Comparison of ENCODE assay signal across 8 mouse cellular contexts in the genomic region with DNA sequence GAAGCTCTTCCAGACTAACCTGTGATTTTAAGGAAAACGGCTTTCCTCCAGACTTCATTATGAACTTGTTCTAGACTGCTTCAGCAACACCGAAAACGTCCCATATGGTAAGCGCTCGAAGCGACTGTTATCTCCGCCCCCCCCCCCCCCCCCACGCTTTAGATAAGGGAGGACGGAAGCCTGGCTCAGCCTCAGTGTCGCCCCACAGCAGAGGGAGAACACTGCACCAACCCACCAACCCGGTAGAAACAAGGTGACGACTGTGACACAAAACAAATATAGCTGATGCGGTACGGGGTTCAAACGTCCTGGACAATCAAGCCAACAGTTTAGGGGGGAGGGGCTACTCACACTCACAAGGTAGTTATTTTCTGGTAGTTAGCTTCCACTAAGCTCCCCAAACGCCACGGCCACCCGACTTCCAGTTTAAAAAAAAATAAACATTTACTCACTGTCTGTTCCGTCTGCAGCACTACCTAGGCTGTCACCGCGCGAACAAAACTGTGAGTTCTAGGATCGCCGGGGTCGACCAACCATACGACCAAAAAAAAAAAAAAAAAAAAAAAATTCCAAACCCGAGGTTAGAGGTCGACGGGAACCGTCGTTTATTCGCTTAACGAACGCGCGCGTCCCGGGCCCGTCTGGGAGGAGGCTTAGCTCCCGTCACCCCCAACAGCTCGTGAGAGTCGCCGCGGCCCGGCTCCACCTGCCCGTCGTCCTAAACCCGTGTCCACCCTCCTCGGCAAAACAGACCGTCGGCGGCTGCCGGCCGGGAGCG. TPM values are rescaled to one million over a fixed set of nuclear protein-coding genes. Genes with fewer than 3 reads are reported as not detected.
A peak's percentile ranks its signal among the peaks of the same experiment; 100 is the strongest.
DNase-seq lines count a peak whose midpoint lies in the region; ATAC-seq lines count a peak whose summit lies in the region.

No protein-coding gene starts in this region.

- H3K36me3 ChIP-seq in forebrain, embryonic 10.5 days (replicated peaks), result peaks cover 49% of the 10 kb centered on the region
- peaks cover 18% of the 10 kb centered on the region for H3K36me3 ChIP-seq in hindbrain, embryonic 14.5 days (replicated peaks; ENCODE audit: control insufficient read depth, insufficient read depth)
- peaks cover 35% of the 10 kb centered on the region for H3K36me3 ChIP-seq in limb, embryonic 12.5 days
- H3K36me3 ChIP-seq in midbrain, embryonic 12.5 days, result peaks cover 25% of the 10 kb centered on the region; the same call in 1 of the 2 replicates

- peak overlapping the region; percentile 95 for H3K27ac ChIP-seq in forebrain, embryonic 10.5 days
- peak overlapping the region; percentile 60 for H3K27ac ChIP-seq in hindbrain, embryonic 14.5 days
- peak overlapping the region; percentile 93 for H3K27ac ChIP-seq in limb, embryonic 12.5 days
- H3K27ac ChIP-seq in midbrain, embryonic 12.5 days (replicated peaks), result peak overlapping the region; percentile 92

- H3K4me2 ChIP-seq in hindbrain, embryonic 14.5 days (replicated peaks), result peak overlapping the region; percentile 77
- H3K4me2 ChIP-seq in limb, embryonic 12.5 days, result peak overlapping the region; percentile 73
- H3K4me2 ChIP-seq in midbrain, embryonic 12.5 days (replicated peaks), result peak overlapping the region; percentile 64

- intact Hi-C loops in heart, postnatal 25 days (cut with DNase I), result loop anchor here (1.0 to 5.0 kb wide), 3 partner anchors 17 to 274 kb away; partner anchors contain the start of genes Bivm, Ercc5, Kdelc1 and Uxs1

- H3K9me3 ChIP-seq in forebrain, embryonic 10.5 days, result 0 out of 2 replicates have a peak, but pooled peaks cover 6% of the 10 kb centered on the region
- no peaks in the 10 kb centered on the region for H3K9me3 ChIP-seq in hindbrain, embryonic 14.5 days (ENCODE audit: control insufficient read depth, low read length)
- 0 out of 2 replicates have a peak, but pooled peaks cover 3% of the 10 kb centered on the region for H3K9me3 ChIP-seq in limb, embryonic 12.5 days
- H3K9me3 ChIP-seq in midbrain, embryonic 12.5 days, result no peaks in the 10 kb centered on the region

- under 1% methylated on average over 54 of the region's 55 CpGs for WGBS in forebrain, embryonic 10.5 days
- under 1% methylated on average over 55 of the region's 55 CpGs for WGBS in hindbrain, embryonic 14.5 days
- WGBS in limb, embryonic 12.5 days, result 1% methylated on average over 55 of the region's 55 CpGs
- under 1% methylated on average over 48 of the region's 55 CpGs for WGBS in midbrain, embryonic 12.5 days

- peak overlapping the region; percentile 68 for H3K9ac ChIP-seq in hindbrain, embryonic 14.5 days
- H3K9ac ChIP-seq in limb, embryonic 12.5 days (replicated peaks), result peak overlapping the region; percentile 82
- H3K9ac ChIP-seq in midbrain, embryonic 12.5 days (replicated peaks), result peak overlapping the region; percentile 71

- no peaks in the 10 kb centered on the region for H3K27me3 ChIP-seq in forebrain, embryonic 10.5 days (ENCODE audit: poor library complexity, severe bottlenecking)
- no peaks in the 10 kb centered on the region for H3K27me3 ChIP-seq in hindbrain, embryonic 14.5 days (ENCODE audit: control insufficient read depth, insufficient read depth, low read length)
- no peaks in the 10 kb centered on the region for H3K27me3 ChIP-seq in limb, embryonic 12.5 days
- no peaks in the 10 kb centered on the region for H3K27me3 ChIP-seq in midbrain, embryonic 12.5 days

- DNase-seq in heart, adult 11 months, result peak; percentile 93
- no peak for DNase-seq in heart, postnatal 25 days (ENCODE audit: low spot score)
- peak; percentile 33 for DNase-seq in c-Kit-positive CD71-negative TER-119-negative erythroid progenitor cells, embryonic 14.5 days (ENCODE audit: low read depth)
- peak; percentile 51 for DNase-seq in forebrain, embryonic 10.5 days (ENCODE audit: extremely low spot score, low spot score)
- DNase-seq in hindbrain, embryonic 14.5 days (ENCODE audit: low spot score), result peak; percentile 36
- DNase-seq in spleen, postnatal 4 days (ENCODE audit: low spot score in 2 of 2), result peak; percentile 46 to 71

- peaks cover 18% of the 10 kb centered on the region for H3K4me1 ChIP-seq in forebrain, embryonic 10.5 days
- H3K4me1 ChIP-seq in hindbrain, embryonic 14.5 days (replicated peaks; ENCODE audit: control insufficient read depth, insufficient read depth, low read length), result peaks cover 8% of the 10 kb centered on the region
- peaks cover 11% of the 10 kb centered on the region for H3K4me1 ChIP-seq in limb, embryonic 12.5 days (replicated peaks)
- peaks cover 9% of the 10 kb centered on the region for H3K4me1 ChIP-seq in midbrain, embryonic 12.5 days

- H3K4me3 ChIP-seq in forebrain, embryonic 10.5 days, result peak overlapping the region; percentile 81
- H3K4me3 ChIP-seq in hindbrain, embryonic 14.5 days (replicated peaks; ENCODE audit: low read length), result peak overlapping the region; percentile 86
- H3K4me3 ChIP-seq in limb, embryonic 12.5 days (replicated peaks), result peak overlapping the region; percentile 79
- peak overlapping the region; percentile 80 for H3K4me3 ChIP-seq in midbrain, embryonic 12.5 days

- peak; percentile 78 for ATAC-seq in hindbrain, embryonic 14.5 days (ENCODE audit: low FRiP score)
- ATAC-seq in limb, embryonic 12.5 days (ENCODE audit: insufficient number of reproducible peaks, insufficient read depth, low FRiP score, low TSS enrichment, low read depth), result peak; percentile 86
- peak; percentile 88 for ATAC-seq in midbrain, embryonic 12.5 days (ENCODE audit: low FRiP score, low read depth)

RNA-seq across cellular contexts. Expression of gene Tex30, which starts 0.6 kb away (rescaled TPM):
- 1 to 10 TPM; 5.3 to 8.0 TPM for total RNA-seq in heart, postnatal 25 days (2021)
- polyA plus RNA-seq in forebrain, embryonic 10.5 days (2016; fragmentation: Nextera tagmentation; extraction: Ambion mirVana), result 115 and 124 TPM in 2 replicates
- 42.7 and 43.0 TPM in 2 replicates for polyA plus RNA-seq in hindbrain, embryonic 14.5 days (2014; fragmentation: Nextera tagmentation; extraction: Ambion mirVana)
- polyA plus RNA-seq in limb, embryonic 12.5 days (2016; fragmentation: Nextera tagmentation; extraction: Ambion mirVana), result 87.0 and 89.6 TPM in 2 replicates
- polyA plus RNA-seq in midbrain, embryonic 12.5 days (2016; fragmentation: Nextera tagmentation; extraction: Ambion mirVana), result 85.2 and 85.7 TPM in 2 replicates

RNA-seq across cellular contexts. Expression of gene Kdelc1, which starts 17.0 kb away (rescaled TPM):
- 10 to 100 TPM; 23.0 to 24.9 TPM for total RNA-seq in heart, postnatal 25 days (2021)
- 69.3 and 70.1 TPM in 2 replicates for polyA plus RNA-seq in forebrain, embryonic 10.5 days (2016; fragmentation: Nextera tagmentation; extraction: Ambion mirVana)
- 26.0 and 30.2 TPM in 2 replicates for polyA plus RNA-seq in hindbrain, embryonic 14.5 days (2014; fragmentation: Nextera tagmentation; extraction: Ambion mirVana)
- 77.7 and 80.1 TPM in 2 replicates for polyA plus RNA-seq in limb, embryonic 12.5 days (2016; fragmentation: Nextera tagmentation; extraction: Ambion mirVana)
- polyA plus RNA-seq in midbrain, embryonic 12.5 days (2016; fragmentation: Nextera tagmentation; extraction: Ambion mirVana), result 46.9 and 50.2 TPM in 2 replicates

RNA-seq across cellular contexts. Expression of gene Bivm, which starts 17.1 kb away (rescaled TPM):
- 10 to 100 TPM in 1 of 2 experiments, 1 to 10 TPM in 1; 10.0 to 11.3 TPM for total RNA-seq in heart, postnatal 25 days (2021)
- polyA plus RNA-seq in forebrain, embryonic 10.5 days (2016; fragmentation: Nextera tagmentation; extraction: Ambion mirVana), result 26.6 and 27.4 TPM in 2 replicates
- polyA plus RNA-seq in hindbrain, embryonic 14.5 days (2014; fragmentation: Nextera tagmentation; extraction: Ambion mirVana), result 33.1 and 39.2 TPM in 2 replicates
- 23.0 and 24.3 TPM in 2 replicates for polyA plus RNA-seq in limb, embryonic 12.5 days (2016; fragmentation: Nextera tagmentation; extraction: Ambion mirVana)
- 28.6 and 30.4 TPM in 2 replicates for polyA plus RNA-seq in midbrain, embryonic 12.5 days (2016; fragmentation: Nextera tagmentation; extraction: Ambion mirVana)

RNA-seq across cellular contexts. Expression of gene Gm8251, which starts 39.9 kb away (rescaled TPM):
- not detected for total RNA-seq in heart, postnatal 25 days (2021)
- polyA plus RNA-seq in forebrain, embryonic 10.5 days (2016; fragmentation: Nextera tagmentation; extraction: Ambion mirVana), result 0.15 and 0.19 TPM in 2 replicates
- polyA plus RNA-seq in hindbrain, embryonic 14.5 days (2014; fragmentation: Nextera tagmentation; extraction: Ambion mirVana), result 0.07 TPM in 1 of 2 replicates, not detected in the other
- 0.05 and 0.11 TPM in 2 replicates for polyA plus RNA-seq in limb, embryonic 12.5 days (2016; fragmentation: Nextera tagmentation; extraction: Ambion mirVana)
- polyA plus RNA-seq in midbrain, embryonic 12.5 days (2016; fragmentation: Nextera tagmentation; extraction: Ambion mirVana), result 0.14 and 0.24 TPM in 2 replicates

RNA-seq across cellular contexts. Expression of gene Ercc5, which starts 45.9 kb away (rescaled TPM):
- 10 to 100 TPM; 16.0 to 19.4 TPM for total RNA-seq in heart, postnatal 25 days (2021)
- 24.1 and 25.5 TPM in 2 replicates for polyA plus RNA-seq in forebrain, embryonic 10.5 days (2016; fragmentation: Nextera tagmentation; extraction: Ambion mirVana)
- 31.1 TPM in 2 replicates for polyA plus RNA-seq in hindbrain, embryonic 14.5 days (2014; fragmentation: Nextera tagmentation; extraction: Ambion mirVana)
- polyA plus RNA-seq in limb, embryonic 12.5 days (2016; fragmentation: Nextera tagmentation; extraction: Ambion mirVana), result 32.7 and 34.8 TPM in 2 replicates
- 46.0 and 47.9 TPM in 2 replicates for polyA plus RNA-seq in midbrain, embryonic 12.5 days (2016; fragmentation: Nextera tagmentation; extraction: Ambion mirVana)
